Mouse (Mus musculus) midbrain, embryonic 13.5 days (tissue): ENCODE measurements around the gene Itprid2. TPM values are rescaled to one million over a fixed set of nuclear protein-coding genes. Genes with fewer than 3 reads are reported as not detected.

Source experiments
- ATAC-seq: fragments of 200-750 bp; cut with Nextera tagmentation; 2 replicates; pipeline ENCODE4 v1.8.0; 2017; ENCODE audit warnings: mild to moderate bottlenecking, moderate TSS enrichment, moderate library complexity
- H3K27ac ChIP-seq: fragments of 300-500 bp; sonication (generic); 2 replicates; pipeline ENCODE4 v1.5.1; 2015; ENCODE audit warnings: inconsistent platforms, mild to moderate bottlenecking, moderate library complexity
- H3K27me3 ChIP-seq: fragments of 300-500 bp; sonication (generic); 2 replicates; pipeline ENCODE4 v1.6.1; 2015; ENCODE audit warnings: mild to moderate bottlenecking, inconsistent platforms
- H3K36me3 ChIP-seq: fragments of 300-500 bp; sonication (generic); 2 replicates; pipeline ENCODE4 v1.6.1; 2015; ENCODE audit warnings: mild to moderate bottlenecking, inconsistent platforms
- H3K4me1 ChIP-seq: fragments of 300-500 bp; sonication (generic); replicated peaks from 2 replicates; pipeline ENCODE4 v1.6.1; 2015; ENCODE audit warnings: inconsistent platforms
- H3K4me2 ChIP-seq: fragments of 300-500 bp; sonication (generic); replicated peaks from 2 replicates; pipeline ENCODE4 v1.6.1; 2015; ENCODE audit warnings: moderate library complexity, mild to moderate bottlenecking, inconsistent platforms
- H3K4me3 ChIP-seq: fragments of 300-500 bp; sonication (generic); replicated peaks from 2 replicates; pipeline ENCODE4 v1.5.1; 2015; ENCODE audit warnings: mild to moderate bottlenecking, inconsistent platforms
- H3K9ac ChIP-seq: fragments of 300-500 bp; sonication (generic); replicated peaks from 2 replicates; pipeline ENCODE4 v1.6.1; 2015; ENCODE audit warnings: mild to moderate bottlenecking, inconsistent platforms
- H3K9me3 ChIP-seq: fragments of 300-500 bp; sonication (generic); 2 replicates; pipeline ENCODE4 v1.6.1; 2016; ENCODE audit warnings: mild to moderate bottlenecking, inconsistent platforms
- WGBS: fragments of 180-500 bp; shearing (Covaris S2); methylation state at CpG from one replicate; pipeline ENCODE4 v1.1.7; 2015; 5-methylcytosine and 5-hydroxymethylcytosine counted together
- polyA plus RNA-seq: library from polyadenylated mRNA; unstranded; fragments of >200 nt; fragmentation: Nextera tagmentation; extraction: Ambion mirVana; gene quantifications from 2 replicates; pipeline ENCODE4 v1.2.1, GENCODE M21; 2015

Gene Itprid2
- polyA plus RNA-seq, 1 experiment from 2014 or later = 3.5 TPM

DNA sequence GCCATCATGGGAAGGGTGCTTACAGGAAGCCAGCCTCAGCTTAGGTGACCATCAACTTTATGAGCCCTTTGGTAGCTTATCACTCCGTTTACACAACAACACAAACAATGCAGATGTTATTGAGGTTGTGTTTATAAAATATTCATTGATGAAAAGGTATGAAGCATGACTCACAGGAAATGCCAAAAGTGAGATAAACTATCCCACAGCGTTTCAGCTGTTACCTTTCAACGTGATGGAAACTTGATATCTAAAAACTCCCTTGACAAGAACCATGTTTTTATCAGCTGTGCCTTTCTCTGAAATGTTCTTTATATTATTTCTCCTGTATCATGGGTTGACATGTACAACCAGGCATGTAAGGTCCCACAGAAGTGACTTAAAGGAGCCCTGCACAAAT lies 55.7 kb downstream of the Itprid2 start:
- Histone ChIP-seq H3K9ac (no peak overlapping the region), H3K36me3 (no peaks in the 10 kb centered on the region), H3K9me3 (no peaks in the 10 kb centered on the region), H3K4me2 (no peak overlapping the region), H3K27ac (no peak overlapping the region), H3K4me1 (no peaks in the 10 kb centered on the region), H3K4me3 (no peak overlapping the region), H3K27me3 (no peaks in the 10 kb centered on the region)
- 84% methylated on average over 3 of the region's 3 CpGs for WGBS
- no peak for ATAC-seq

DNA sequence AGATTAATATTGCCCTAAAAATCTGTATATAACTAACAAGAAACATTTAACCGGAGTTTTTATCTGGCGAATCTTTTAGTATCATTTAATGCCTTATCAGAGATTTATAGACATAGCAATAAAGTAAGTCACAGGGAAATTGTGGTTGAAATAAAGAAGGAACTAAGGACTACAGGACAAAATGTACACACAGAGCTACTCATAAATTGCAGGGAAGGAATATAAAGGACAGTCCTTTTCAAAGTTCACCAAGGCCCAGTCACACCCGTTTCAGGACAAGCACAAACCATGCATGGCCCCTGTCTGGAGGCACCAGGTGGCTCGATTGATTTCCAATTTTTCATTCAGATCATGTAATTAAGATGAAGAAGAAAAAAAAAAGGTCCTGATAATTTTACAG lies 60.0 kb downstream of the Itprid2 start:
- Histone ChIP-seq H3K4me1 (no peaks in the 10 kb centered on the region), H3K4me3 (no peak overlapping the region)

DNA sequence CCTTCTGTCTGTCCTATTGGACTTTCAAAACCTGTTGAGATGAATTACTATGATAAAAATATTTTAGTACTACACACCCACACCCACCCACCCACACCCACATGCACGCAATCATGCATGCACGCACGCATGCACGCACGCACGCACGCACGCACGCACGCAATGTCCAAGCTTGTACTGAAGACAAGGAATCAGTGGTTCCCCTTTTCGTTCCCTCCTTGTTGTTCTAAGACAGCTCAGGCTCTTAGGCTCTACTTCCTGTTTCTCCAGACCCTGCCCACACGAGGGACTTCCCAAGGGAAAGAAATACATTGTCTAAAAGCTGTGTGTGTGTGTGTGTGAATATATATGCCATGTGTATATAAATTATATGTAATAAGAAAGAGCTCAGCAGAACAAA lies 60.8 kb downstream of the Itprid2 start:
- H3K9ac ChIP-seq = no peak overlapping the region
- no peak overlapping the region for H3K27ac ChIP-seq
- no peak for ATAC-seq
- H3K36me3 ChIP-seq = no peaks in the 10 kb centered on the region
- 94% methylated on average over 12 of the region's 12 CpGs for WGBS
- H3K27me3 ChIP-seq = no peaks in the 10 kb centered on the region
- H3K4me2 ChIP-seq = no peak overlapping the region
- no peaks in the 10 kb centered on the region for H3K4me1 ChIP-seq
- no peak overlapping the region for H3K4me3 ChIP-seq
- no peaks in the 10 kb centered on the region for H3K9me3 ChIP-seq

More for the DNA sequence above, 60.0 kb downstream of the Itprid2 start:
- no peak for ATAC-seq
- H3K9me3 ChIP-seq = no peaks in the 10 kb centered on the region
- no peaks in the 10 kb centered on the region for H3K27me3 ChIP-seq
- H3K36me3 ChIP-seq = no peaks in the 10 kb centered on the region
- H3K4me2 ChIP-seq = no peak overlapping the region
- H3K9ac ChIP-seq = no peak overlapping the region
- WGBS = 94% methylated on average over 4 of the region's 4 CpGs
- no peak overlapping the region for H3K27ac ChIP-seq

DNA sequence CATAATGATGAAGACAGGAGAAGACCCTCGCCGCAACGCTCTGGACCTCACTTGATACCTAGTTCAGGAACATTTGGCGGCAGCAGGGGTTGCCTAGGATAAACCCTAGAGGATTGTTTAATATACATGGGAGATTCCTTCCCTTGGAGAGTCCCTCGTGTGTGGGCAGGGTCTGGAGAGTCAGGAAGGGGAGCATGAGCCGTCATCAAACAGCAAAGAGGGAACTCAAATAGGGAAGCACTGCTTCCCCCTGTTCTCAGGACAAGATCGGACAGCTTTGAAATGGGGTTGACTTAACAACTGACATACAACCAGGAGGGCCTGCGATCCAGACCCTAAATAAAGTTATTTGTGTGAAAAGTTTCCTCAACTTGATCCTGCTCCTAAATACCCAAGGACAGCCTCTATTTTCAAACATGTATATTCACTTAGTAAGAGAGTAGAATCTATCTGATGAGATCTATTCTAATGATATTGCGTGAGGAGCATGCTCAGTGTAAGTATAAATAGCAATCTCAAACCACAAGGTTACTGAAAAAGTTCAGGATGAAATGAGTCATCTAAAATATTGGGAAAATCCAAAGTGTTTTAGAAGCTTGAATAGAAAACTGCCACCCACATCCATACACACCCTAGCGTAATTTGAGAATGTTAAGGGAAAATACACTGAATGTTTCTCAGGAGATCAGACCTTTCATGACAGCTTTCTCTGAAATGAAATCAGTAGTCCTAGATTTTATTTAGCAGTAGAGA lies 61.5 kb downstream of the Itprid2 start:
- Histone ChIP-seq H3K4me2 (no peak overlapping the region), H3K9me3 (no peaks in the 10 kb centered on the region), H3K27me3 (no peaks in the 10 kb centered on the region), H3K9ac (no peak overlapping the region), H3K4me1 (no peaks in the 10 kb centered on the region), H3K27ac (no peak overlapping the region), H3K4me3 (no peak overlapping the region), H3K36me3 (no peaks in the 10 kb centered on the region)
- WGBS = 89% methylated on average over 10 of the region's 10 CpGs
- no peak for ATAC-seq

DNA sequence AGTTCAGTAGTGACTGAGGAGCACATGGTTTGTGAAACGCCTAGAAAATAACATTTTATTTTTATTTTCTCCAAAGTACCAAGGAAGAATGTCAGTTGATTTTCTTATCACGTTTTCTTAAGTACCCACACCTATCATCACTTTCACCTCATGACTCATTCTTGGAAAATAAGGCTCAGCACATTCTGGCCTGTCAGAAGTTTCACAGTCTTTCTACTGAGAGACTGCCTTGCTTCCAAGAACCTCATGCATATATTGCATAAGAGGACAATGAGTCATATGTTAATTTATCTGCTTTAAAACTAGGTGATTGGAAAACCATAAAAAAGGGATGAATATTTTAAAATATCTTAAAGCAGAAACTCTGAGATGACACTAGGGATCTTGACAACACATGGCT lies 63.0 kb downstream of the Itprid2 start:
- Histone ChIP-seq H3K4me2 (no peak overlapping the region), H3K27me3 (no peaks in the 10 kb centered on the region), H3K4me1 (no peaks in the 10 kb centered on the region), H3K9me3 (no peaks in the 10 kb centered on the region), H3K27ac (no peak overlapping the region), H3K36me3 (no peaks in the 10 kb centered on the region), H3K9ac (no peak overlapping the region), H3K4me3 (no peak overlapping the region)
- no peak for ATAC-seq
- 77% methylated on average over 2 of the region's 2 CpGs for WGBS

DNA sequence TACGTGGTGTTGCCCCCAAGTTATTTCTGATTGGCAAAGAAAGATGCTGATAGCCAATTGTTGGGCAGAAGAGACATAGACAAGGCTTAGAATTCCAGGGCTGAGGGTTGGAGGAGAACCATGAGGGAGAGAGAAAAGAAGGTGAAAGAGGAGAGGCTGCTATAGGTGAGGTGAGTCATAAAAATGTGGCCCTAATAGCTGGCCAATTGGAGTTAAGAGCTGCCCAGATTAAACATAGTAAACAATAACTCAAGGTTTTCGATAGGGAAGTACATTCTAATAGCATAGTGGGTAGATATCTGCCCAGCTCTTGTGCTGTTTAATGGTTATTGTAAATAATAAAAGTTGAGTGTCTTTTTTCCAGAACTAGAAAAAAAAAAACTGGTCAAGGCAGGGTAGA lies 69.6 kb downstream of the Itprid2 start:
- peaks cover 4% of the 10 kb centered on the region; the same call in 1 of the 2 replicates for H3K4me1 ChIP-seq
- no peaks in the 10 kb centered on the region for H3K9me3 ChIP-seq
- H3K4me2 ChIP-seq = no peak overlapping the region
- H3K27ac ChIP-seq = no peak overlapping the region
- 84% methylated on average over 2 of the region's 2 CpGs for WGBS
- no peak overlapping the region for H3K9ac ChIP-seq
- no peaks in the 10 kb centered on the region for H3K36me3 ChIP-seq
- H3K4me3 ChIP-seq = no peak overlapping the region
- H3K27me3 ChIP-seq = no peaks in the 10 kb centered on the region
- ATAC-seq = no peak

DNA sequence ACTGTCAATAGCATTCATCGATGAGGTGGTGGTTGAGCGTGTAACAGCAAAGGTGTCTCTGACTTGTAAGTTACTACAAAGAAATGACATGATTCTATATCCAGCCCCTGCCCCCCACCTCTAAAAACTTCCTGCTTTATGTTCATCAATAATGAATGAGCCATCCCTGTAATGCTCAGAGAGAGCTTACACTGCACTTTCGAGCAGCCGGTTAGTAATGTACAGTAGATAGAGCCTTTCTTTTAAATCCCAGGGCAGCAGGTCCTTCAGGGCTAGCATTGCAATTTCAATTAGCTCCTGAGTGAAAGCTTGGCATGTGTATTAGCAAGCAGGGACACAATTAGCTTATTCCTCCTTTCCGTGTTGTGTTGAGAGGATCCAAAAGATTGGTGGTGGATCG lies 72.4 kb downstream of the Itprid2 start, which contains the start of gene Ppp1r1c:
Gene Ppp1r1c, plus strand, starts transcription at position 206 of the 400 bp plus-strand sequence.
- WGBS = 73% methylated on average over 6 of the region's 6 CpGs
- H3K4me2 ChIP-seq = no peak within 1 kb of the TSS

DNA sequence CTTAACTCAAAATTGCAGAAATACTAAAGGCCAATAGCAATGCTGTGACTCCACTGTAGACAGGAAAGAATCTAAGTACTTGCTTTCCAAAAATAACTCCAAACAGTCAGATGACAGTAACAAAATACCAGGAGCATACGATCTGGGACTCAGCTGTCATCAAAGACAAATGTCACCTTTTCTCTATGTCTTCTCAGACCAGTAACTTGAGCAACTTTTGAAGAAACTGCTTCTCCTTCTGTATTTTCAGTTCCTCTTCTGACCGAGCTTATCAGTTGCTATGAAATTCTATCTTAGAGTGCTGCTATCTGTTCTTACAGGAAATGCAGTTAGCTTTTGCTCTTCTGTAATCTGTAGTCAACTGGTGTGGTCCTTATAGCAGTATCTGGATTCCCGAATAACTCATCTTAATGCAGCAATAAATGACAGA lies 78.5 kb downstream of the Itprid2 start:
- Histone ChIP-seq H3K36me3 (no peaks in the 10 kb centered on the region), H3K9me3 (no peaks in the 10 kb centered on the region), H3K4me2 (no peak overlapping the region), H3K9ac (no peak overlapping the region), H3K4me1 (no peaks in the 10 kb centered on the region), H3K27me3 (no peaks in the 10 kb centered on the region), H3K4me3 (no peak overlapping the region), H3K27ac (no peak overlapping the region)
- ATAC-seq = no peak
- 91% methylated on average over 3 of the region's 3 CpGs for WGBS

More for the DNA sequence above, 72.4 kb downstream of the Itprid2 start, which contains the start of gene Ppp1r1c:
- Histone ChIP-seq H3K27me3 (no peaks in the 10 kb centered on the region), H3K4me1 (peaks cover 4% of the 10 kb centered on the region; the same call in 1 of the 2 replicates), H3K4me3 (no peak within 1 kb of the TSS), H3K9ac (no peak within 1 kb of the TSS), H3K27ac (no peak within 1 kb of the TSS), H3K9me3 (no peaks in the 10 kb centered on the region), H3K36me3 (no peaks in the 10 kb centered on the region)
- peak; percentile 56; the same call in 1 of the 2 replicates for ATAC-seq

DNA sequence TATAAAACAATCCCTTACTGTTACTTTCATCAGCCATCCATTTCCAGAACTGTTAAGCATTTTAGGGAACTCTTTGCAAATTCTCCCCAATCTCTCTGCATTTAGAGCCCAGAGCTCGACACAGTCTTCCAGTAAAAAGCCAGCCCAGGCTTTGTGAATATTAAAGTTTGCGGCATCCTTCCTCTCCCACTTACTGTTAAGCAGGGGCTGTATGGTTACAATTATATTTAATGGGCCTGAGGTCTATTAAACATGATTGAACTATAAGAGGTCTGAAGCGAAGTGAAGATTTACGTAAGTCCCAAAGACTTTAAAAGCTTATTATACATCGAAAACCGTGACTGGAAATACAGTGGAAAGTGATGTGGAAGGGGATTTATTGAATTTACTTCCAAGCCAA lies 79.6 kb downstream of the Itprid2 start:
- Histone ChIP-seq H3K27me3 (no peaks in the 10 kb centered on the region), H3K9ac (no peak overlapping the region), H3K4me1 (no peaks in the 10 kb centered on the region), H3K27ac (no peak overlapping the region), H3K9me3 (no peaks in the 10 kb centered on the region), H3K36me3 (no peaks in the 10 kb centered on the region), H3K4me2 (no peak overlapping the region), H3K4me3 (no peak overlapping the region)
- WGBS = 85% methylated on average over 6 of the region's 6 CpGs
- ATAC-seq = no peak

DNA sequence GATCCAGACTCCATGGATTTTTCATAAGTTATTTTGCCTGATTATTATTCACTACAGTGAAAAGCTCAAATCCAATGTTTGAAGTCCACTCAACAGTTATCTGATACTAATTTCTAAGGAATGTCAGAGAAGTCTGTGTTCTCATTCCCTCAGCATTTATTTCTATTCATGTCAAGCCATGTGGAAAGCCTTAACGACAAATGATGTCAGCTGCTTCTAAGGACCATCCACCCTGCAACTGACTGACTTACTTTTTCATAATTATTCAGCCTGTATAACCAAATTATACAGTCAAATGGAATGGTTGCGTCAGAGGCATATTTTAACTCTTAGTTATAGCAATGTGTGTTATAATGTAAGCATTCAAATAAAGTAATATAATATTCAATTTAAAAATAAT lies 80.8 kb downstream of the Itprid2 start:
- WGBS = 65% methylated on average over 2 of the region's 2 CpGs
- ATAC-seq = no peak
- H3K27me3 ChIP-seq = no peaks in the 10 kb centered on the region
- H3K36me3 ChIP-seq = no peaks in the 10 kb centered on the region
- H3K4me1 ChIP-seq = no peaks in the 10 kb centered on the region
- H3K4me3 ChIP-seq = no peak overlapping the region
- H3K9me3 ChIP-seq = no peaks in the 10 kb centered on the region
- H3K4me2 ChIP-seq = no peak overlapping the region
- H3K9ac ChIP-seq = no peak overlapping the region
- H3K27ac ChIP-seq = no peak overlapping the region

DNA sequence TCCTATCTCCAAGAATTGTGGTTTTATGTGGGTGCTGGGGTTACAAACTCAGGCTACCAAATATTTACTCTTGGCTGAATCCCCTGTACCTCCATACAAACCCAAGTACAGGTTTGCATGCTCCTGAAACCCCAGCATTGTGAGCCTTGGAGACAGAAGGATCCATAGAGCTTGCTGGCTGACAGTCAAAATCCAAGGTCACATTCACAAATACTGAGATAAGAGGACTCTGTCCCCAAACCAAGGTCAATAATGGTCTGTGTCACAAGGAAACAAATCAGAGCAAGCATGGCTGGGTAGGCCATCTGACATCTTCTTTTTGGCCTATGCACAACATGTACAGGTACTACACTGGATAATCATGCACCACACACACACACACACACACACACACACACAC lies 82.7 kb downstream of the Itprid2 start:
- Histone ChIP-seq H3K27me3 (no peaks in the 10 kb centered on the region), H3K36me3 (no peaks in the 10 kb centered on the region), H3K27ac (no peak overlapping the region), H3K4me1 (no peaks in the 10 kb centered on the region), H3K4me3 (no peak overlapping the region), H3K9ac (no peak overlapping the region), H3K4me2 (no peak overlapping the region), H3K9me3 (no peaks in the 10 kb centered on the region)
- no peak for ATAC-seq

DNA sequence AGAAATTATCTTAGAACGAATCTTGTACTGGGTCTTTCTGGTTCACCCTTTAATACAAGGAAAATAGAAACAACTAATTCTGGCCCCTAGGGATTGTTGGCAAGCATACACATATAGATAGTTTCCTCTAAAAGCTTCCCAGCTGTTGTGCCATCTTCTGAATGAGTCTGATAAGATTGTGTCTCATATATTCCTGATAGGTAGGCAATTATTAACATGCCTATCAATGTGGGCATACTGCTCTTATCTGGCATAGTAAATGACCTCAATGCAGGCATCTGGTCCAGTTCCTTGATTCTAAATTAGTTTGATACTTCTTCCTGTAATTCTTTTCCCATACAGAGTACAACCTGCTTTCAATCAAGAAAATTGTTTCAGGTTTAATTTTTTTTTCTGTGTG lies 87.3 kb downstream of the Itprid2 start:
- Histone ChIP-seq H3K4me1 (no peaks in the 10 kb centered on the region), H3K9ac (no peak overlapping the region), H3K27me3 (no peaks in the 10 kb centered on the region), H3K4me3 (no peak overlapping the region), H3K9me3 (no peaks in the 10 kb centered on the region), H3K27ac (no peak overlapping the region), H3K4me2 (no peak overlapping the region), H3K36me3 (no peaks in the 10 kb centered on the region)
- 89% methylated on average over 1 of the region's 1 CpGs for WGBS
- ATAC-seq = no peak
